Mouse (Mus musculus): Measurements from ENCODE around the gene Scube1. TPM values are rescaled to one million over a fixed set of nuclear protein-coding genes. Genes with fewer than 3 reads are reported as not detected.
A peak's percentile ranks its signal among the peaks of the same experiment; 100 is the strongest.

The Scube1 gene
- polyA plus RNA-seq, 1 experiment from 2014 or later: 14.5 TPM

- Histone ChIP-seq H3K36me3 (no peaks in the 10 kb centered on the region), H3K4me2 (replicated peaks) (peak within 1 kb of the TSS; percentile 95), H3K4me3 (replicated peaks) (peak within 1 kb of the TSS; percentile 47), H3K27me3 (no peaks in the 10 kb centered on the region), H3K9ac (peak within 1 kb of the TSS; percentile 46), H3K9me3 (replicated peaks) (no peaks in the 10 kb centered on the region), H3K4me1 (peaks cover 22% of the 10 kb centered on the region), H3K27ac (replicated peaks) (peak within 1 kb of the TSS; percentile 71)
- peak; percentile 52; the same call in 1 of the 2 replicates for ATAC-seq (ENCODE audit: insufficient number of reproducible peaks, low FRiP score, low TSS enrichment, low read depth)
- under 1% methylated on average over 28 of the region's 28 CpGs for WGBS
Observed at GRCm38 (mm10) chr15:83563327-83563856, 161.4 kb downstream of the Scube1 start, which contains the start of the genes Tspo and Mcat. Tspo (plus strand) TSS chr15:83563592. Mcat (minus strand) TSS chr15:83563787.

- Histone ChIP-seq H3K27me3 (no peaks in the 10 kb centered on the region), H3K4me1 (peaks cover 22% of the 10 kb centered on the region), H3K27ac (replicated peaks) (peak overlapping the region; percentile 71), H3K9ac (no peak overlapping the region), H3K4me3 (replicated peaks) (peak overlapping the region; percentile 47), H3K4me2 (replicated peaks) (peak overlapping the region; percentile 95), H3K36me3 (no peaks in the 10 kb centered on the region), H3K9me3 (replicated peaks) (no peaks in the 10 kb centered on the region)
- peak; percentile 81 for ATAC-seq (ENCODE audit: insufficient number of reproducible peaks, low FRiP score, low TSS enrichment, low read depth)
- WGBS: 29% methylated on average over 15 of the region's 15 CpGs
Observed at GRCm38 (mm10) chr15:83562626-83563270, 162.1 kb downstream of the Scube1 start.

- Histone ChIP-seq H3K9ac (no peak overlapping the region), H3K4me3 (replicated peaks) (no peak overlapping the region), H3K27me3 (no peaks in the 10 kb centered on the region), H3K4me2 (replicated peaks) (no peak overlapping the region), H3K9me3 (replicated peaks) (no peaks in the 10 kb centered on the region), H3K4me1 (peaks cover 24% of the 10 kb centered on the region), H3K36me3 (no peaks in the 10 kb centered on the region), H3K27ac (replicated peaks) (no peak overlapping the region)
- WGBS: 43% methylated on average over 5 of the region's 5 CpGs
- no peak for ATAC-seq (ENCODE audit: insufficient number of reproducible peaks, low FRiP score, low TSS enrichment, low read depth)
Observed at GRCm38 (mm10) chr15:83560941-83561477, 163.8 kb downstream of the Scube1 start.

DNA sequence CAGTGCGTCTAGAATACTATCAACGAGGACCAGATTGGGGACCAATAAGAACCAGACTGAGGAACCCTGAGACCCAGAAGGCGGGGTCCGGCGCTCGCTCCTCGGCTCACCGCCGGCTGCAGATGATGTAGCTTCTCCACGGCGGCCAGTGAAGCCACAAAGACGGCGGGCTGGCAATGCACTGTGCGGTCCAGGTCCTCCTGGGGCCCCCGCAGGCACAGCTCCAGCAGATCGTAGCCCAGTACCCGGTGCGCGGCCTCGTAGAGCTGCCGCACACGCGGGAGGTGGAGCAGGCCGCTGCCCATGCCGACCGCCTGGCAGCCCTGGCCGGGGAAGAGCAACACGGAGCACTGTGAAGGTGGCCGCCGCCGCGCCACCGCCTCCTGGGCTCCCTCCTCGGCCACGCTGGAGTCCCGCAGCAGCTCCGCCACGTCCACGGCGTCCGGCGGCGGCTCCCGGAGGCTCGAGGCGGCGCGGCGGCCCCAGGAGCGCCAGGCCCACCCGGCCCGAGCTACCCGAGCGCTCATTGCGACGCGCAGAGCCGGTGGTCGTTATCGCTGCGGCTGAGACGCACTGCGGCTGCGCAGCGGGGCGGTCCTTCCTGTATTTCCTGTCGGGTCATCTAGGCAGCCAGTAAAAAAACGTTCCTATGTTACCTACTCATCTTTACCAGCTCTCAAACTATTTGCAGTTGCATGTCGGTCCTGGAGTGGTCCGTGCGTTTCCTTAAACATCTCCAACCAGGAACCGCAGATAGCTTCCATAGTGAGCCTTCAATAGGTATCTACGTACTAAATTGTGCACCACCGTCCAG, 169.5 kb downstream of the Scube1 start:
- Histone ChIP-seq H3K4me3 (replicated peaks) (peak overlapping the region; percentile 72), H3K9me3 (replicated peaks) (no peaks in the 10 kb centered on the region), H3K27me3 (no peaks in the 10 kb centered on the region), H3K4me1 (peaks cover 15% of the 10 kb centered on the region), H3K4me2 (replicated peaks) (peak overlapping the region; percentile 86), H3K9ac (peak overlapping the region; percentile 72), H3K27ac (replicated peaks) (peak overlapping the region; percentile 85), H3K36me3 (peaks cover 21% of the 10 kb centered on the region)
- WGBS: under 1% methylated on average over 74 of the region's 74 CpGs
- ATAC-seq (ENCODE audit: insufficient number of reproducible peaks, low FRiP score, low TSS enrichment, low read depth): peak; percentile 84

Other genes with a start within 250 kb of the Scube1 start
- 21.5 and 23.8 TPM in 2 replicates for gene Ttll1, start 214.1 kb downstream of the Scube1 start, polyA plus RNA-seq (2015; fragmentation: Nextera tagmentation; extraction: Ambion mirVana)
- gene Bik, start 198.2 kb downstream of the Scube1 start, polyA plus RNA-seq (2015; fragmentation: Nextera tagmentation; extraction: Ambion mirVana): 3.9 and 5.5 TPM in 2 replicates
- gene Tspo, start 161.4 kb downstream of the Scube1 start, polyA plus RNA-seq (2015; fragmentation: Nextera tagmentation; extraction: Ambion mirVana): 66.7 and 71.7 TPM in 2 replicates
- 34.9 and 38.1 TPM in 2 replicates for gene Mcat, start 161.2 kb downstream of the Scube1 start, polyA plus RNA-seq (2015; fragmentation: Nextera tagmentation; extraction: Ambion mirVana)
- 33.5 and 35.4 TPM in 2 replicates for gene Ttll12, start 129.9 kb downstream of the Scube1 start, polyA plus RNA-seq (2015; fragmentation: Nextera tagmentation; extraction: Ambion mirVana)
- gene Mpped1, start 54.4 kb upstream of the Scube1 start, polyA plus RNA-seq (2015; fragmentation: Nextera tagmentation; extraction: Ambion mirVana): 7.7 and 9.1 TPM in 2 replicates

Data from embryonic facial prominence, embryonic 15.5 days (tissue).